Mouse (Mus musculus) liver, adult 2 months (tissue): ENCODE results near the gene Pyy. TPM values are rescaled to one million over a fixed set of nuclear protein-coding genes. Genes with fewer than 3 reads are reported as not detected.

Experiments used
- DNase-seq: peaks from one replicate; pipeline ENCODE4 v3.0.0-alpha.2; 2011; ENCODE audit warnings: low read depth, low spot score; ENCODE audit errors: extremely low read depth
- H3K27ac ChIP-seq: fragments of 200-500 bp; replicated peaks from 2 replicates; pipeline ENCODE4 v1.5.1; 2012; ENCODE audit warnings: low read depth, mild to moderate bottlenecking, control low read depth, inconsistent platforms, low read length; ENCODE audit not compliant: insufficient read depth
- H3K27me3 ChIP-seq: fragments of 200-500 bp; 2 replicates; pipeline ENCODE4 v1.6.1; 2012; ENCODE audit warnings: mild to moderate bottlenecking, moderate library complexity, low read length, inconsistent platforms; ENCODE audit not compliant: control insufficient read depth, insufficient read depth
- H3K36me3 ChIP-seq: fragments of 200-500 bp; 2 replicates; pipeline ENCODE4 v1.6.1; 2012; ENCODE audit warnings: low read length, inconsistent platforms; ENCODE audit not compliant: control insufficient read depth, insufficient read depth
- H3K4me1 ChIP-seq: fragments of 200-500 bp; 2 replicates; pipeline ENCODE4 v1.6.1; 2011; ENCODE audit warnings: low read length; ENCODE audit not compliant: control insufficient read depth, insufficient read depth
- H3K4me3 ChIP-seq: fragments of 200-500 bp; 2 replicates; pipeline ENCODE4 v1.5.1; 2011; ENCODE audit warnings: low read depth, mild to moderate bottlenecking, control low read depth, low read length, moderate library complexity; ENCODE audit not compliant: insufficient read depth
- H3K79me2 ChIP-seq: fragments of 200-500 bp; 2 replicates; pipeline ENCODE4 v1.6.1; 2012; ENCODE audit warnings: inconsistent platforms, mild to moderate bottlenecking, low read length, moderate library complexity; ENCODE audit not compliant: control insufficient read depth, insufficient read depth
- H3K9ac ChIP-seq: fragments of 200-500 bp; 2 replicates; pipeline ENCODE4 v1.6.1; 2012; ENCODE audit warnings: low read depth, mild to moderate bottlenecking, control low read depth, inconsistent platforms, low read length
- CTCF ChIP-seq: fragments of 200-500 bp; IDR thresholded peaks from 2 replicates; pipeline ENCODE4 v1.5.1; 2011; ENCODE audit warnings: low read depth, low read length, control low read depth
- POLR2A ChIP-seq: fragments of 200-500 bp; IDR thresholded peaks from 2 replicates; pipeline ENCODE4 v1.6.1; 2011; ENCODE audit warnings: low read length, control low read depth; ENCODE audit not compliant: insufficient read depth; ENCODE audit errors: extremely low read depth
- WGBS: fragments of 180-500 bp; shearing (Covaris S2); methylation state at CpG from one replicate; pipeline ENCODE4 v1.1.7; 2018; 5-methylcytosine and 5-hydroxymethylcytosine counted together
- polyA plus RNA-seq: library from polyadenylated mRNA; depleted of rRNA; stranded (reverse); fragments of >200 nt; gene quantifications from 2 replicates; pipeline ENCODE4 v1.2.3, GENCODE M21; 2012
- total RNA-seq: library from RNA; depleted of rRNA; stranded (reverse); fragments of >200 nt; gene quantifications from 2 replicates; pipeline ENCODE4 v1.2.3, GENCODE M21; 2014

The Pyy gene
- total and polyA plus RNA-seq, 2 experiments, result 0.35 TPM; not detected in 1

- Histone ChIP-seq H3K4me1 (no peaks in the 10 kb centered on the region), H3K4me3 (no peak overlapping the region), H3K27ac (no peak overlapping the region), H3K9ac (no peak overlapping the region), H3K36me3 (no peaks in the 10 kb centered on the region), H3K27me3 (no peaks in the 10 kb centered on the region), H3K79me2 (no peaks in the 10 kb centered on the region)
- DNase-seq, result no peak
- TF ChIP-seq POLR2A (no peak), CTCF (no peak)
- WGBS, result 55% methylated on average over 13 of the region's 13 CpGs
These were observed 30.2 kb upstream of the Pyy start for GRCm38 (mm10) chr11:102137625-102138446.

GRCm38 (mm10) chr11:102134516-102134915, 26.9 kb upstream of the Pyy start:
- 36% methylated on average over 4 of the region's 4 CpGs for WGBS
- no peak overlapping the region for H3K9ac ChIP-seq
- H3K27me3 ChIP-seq, result no peaks in the 10 kb centered on the region
- no peak for TF ChIP-seq POLR2A
- no peak for TF ChIP-seq CTCF
- H3K79me2 ChIP-seq, result no peaks in the 10 kb centered on the region
- no peak overlapping the region for H3K27ac ChIP-seq
- DNase-seq, result no peak
- H3K4me3 ChIP-seq, result no peak overlapping the region
- no peaks in the 10 kb centered on the region for H3K36me3 ChIP-seq
- H3K4me1 ChIP-seq, result no peaks in the 10 kb centered on the region

- Histone ChIP-seq H3K4me3 (no peak overlapping the region), H3K27ac (no peak overlapping the region), H3K4me1 (no peaks in the 10 kb centered on the region), H3K9ac (no peak overlapping the region), H3K27me3 (no peaks in the 10 kb centered on the region), H3K79me2 (no peaks in the 10 kb centered on the region), H3K36me3 (no peaks in the 10 kb centered on the region)
- DNase-seq, result no peak
- 69% methylated on average over 6 of the region's 6 CpGs for WGBS
- no peak for TF ChIP-seq POLR2A
- TF ChIP-seq CTCF, result no peak
These were observed 9.8 kb upstream of the Pyy start for GRCm38 (mm10) chr11:102117386-102117785.

- Histone ChIP-seq H3K27ac (no peak overlapping the region), H3K79me2 (no peaks in the 10 kb centered on the region), H3K4me1 (no peaks in the 10 kb centered on the region), H3K27me3 (no peaks in the 10 kb centered on the region), H3K9ac (no peak overlapping the region), H3K4me3 (no peak overlapping the region), H3K36me3 (no peaks in the 10 kb centered on the region)
- DNase-seq, result no peak
- TF ChIP-seq POLR2A (no peak), CTCF (no peak)
- 43% methylated on average over 8 of the region's 8 CpGs for WGBS
These were observed 8.6 kb upstream of the Pyy start for GRCm38 (mm10) chr11:102116241-102116640.

GRCm38 (mm10) chr11:102111576-102111975, 3.9 kb upstream of the Pyy start:
- no peak overlapping the region for H3K4me3 ChIP-seq
- DNase-seq, result no peak
- 73% methylated on average over 5 of the region's 5 CpGs for WGBS
- H3K27me3 ChIP-seq, result no peaks in the 10 kb centered on the region
- H3K79me2 ChIP-seq, result no peaks in the 10 kb centered on the region
- no peak overlapping the region for H3K9ac ChIP-seq
- TF ChIP-seq POLR2A (no peak), CTCF (no peak)
- no peaks in the 10 kb centered on the region for H3K36me3 ChIP-seq
- no peaks in the 10 kb centered on the region for H3K4me1 ChIP-seq
- no peak overlapping the region for H3K27ac ChIP-seq

- Histone ChIP-seq H3K36me3 (no peaks in the 10 kb centered on the region), H3K9ac (no peak overlapping the region), H3K79me2 (no peaks in the 10 kb centered on the region), H3K27me3 (peaks cover 3% of the 10 kb centered on the region; the same call in 1 of the 2 replicates), H3K27ac (no peak overlapping the region), H3K4me3 (no peak overlapping the region), H3K4me1 (no peaks in the 10 kb centered on the region)
- DNase-seq, result no peak
- no peak for TF ChIP-seq CTCF
- TF ChIP-seq POLR2A, result no peak
- 6% methylated on average over 21 of the region's 21 CpGs for WGBS
These were observed 721 bp downstream of the Pyy start for GRCm38 (mm10) chr11:102106911-102107310.
